8 mouse cellular contexts compared by ENCODE assay signal in genomic region chr12:76196709-76197054, GRCm38 (mm10). TPM values are rescaled to one million over a fixed set of nuclear protein-coding genes. Genes with fewer than 3 reads are reported as not detected.
A peak's percentile ranks its signal among the peaks of the same experiment; 100 is the strongest.
DNase-seq lines count a peak whose midpoint lies in the region; ATAC-seq and TF ChIP-seq lines count a peak whose summit lies in the region.

No protein-coding gene starts in this region.

- H3ac ChIP-seq in myocyte (ENCODE audit: control insufficient read depth, insufficient read length): no peak overlapping the region

- no peak overlapping the region for H3K27ac ChIP-seq in heart, embryonic 12.5 days (ENCODE audit: poor library complexity, severe bottlenecking)
- no peak overlapping the region; the same call in 1 of the 2 replicates for H3K27ac ChIP-seq in kidney, embryonic 16.5 days (ENCODE audit: low read length)

- no peaks in the 10 kb centered on the region for H3K4me1 ChIP-seq in heart, embryonic 12.5 days (replicated peaks)
- peaks cover 8% of the 10 kb centered on the region; the same call in 1 of the 2 replicates for H3K4me1 ChIP-seq in kidney, embryonic 16.5 days (ENCODE audit: insufficient read depth, low read length)

- peak; percentile 77 to 79 for DNase-seq in B cell, adult 2 months
- peak; percentile 93 for DNase-seq in brain, embryonic 14.5 days (ENCODE audit: low read depth)
- peak; percentile 58 for DNase-seq in liver
- DNase-seq in splenic B cell, adult 2 months (ENCODE audit: low read depth, low spot score): peak; percentile 82

- H3K4me3 ChIP-seq in heart, embryonic 12.5 days: peak overlapping the region; percentile 41
- peak overlapping the region; percentile 46 for H3K4me3 ChIP-seq in kidney, embryonic 16.5 days (ENCODE audit: low read length)
- peak overlapping the region; percentile 5 for H3K4me3 ChIP-seq in myocyte

- no peaks in the 10 kb centered on the region for H3K79me2 ChIP-seq in myocyte (ENCODE audit: control insufficient read depth, insufficient read depth)

- peak; percentile 87 for ATAC-seq in erythroblast, adult 5-6 weeks (replicated peaks; ENCODE audit: low FRiP score, poor library complexity, severe bottlenecking)
- peak; percentile 46 for ATAC-seq in heart, embryonic 12.5 days (ENCODE audit: insufficient number of reproducible peaks, low FRiP score)
- peak; percentile 59 for ATAC-seq in kidney, embryonic 16.5 days (ENCODE audit: low FRiP score, low TSS enrichment)

- H3K36me3 ChIP-seq in heart, embryonic 12.5 days: no peaks in the 10 kb centered on the region
- no peaks in the 10 kb centered on the region for H3K36me3 ChIP-seq in kidney, embryonic 16.5 days (ENCODE audit: insufficient read depth, low read length)
- H3K36me3 ChIP-seq in myocyte (ENCODE audit: control insufficient read depth, insufficient read depth): no peaks in the 10 kb centered on the region
- no peaks in the 10 kb centered on the region for H3K36me3 ChIP-seq in splenic B cell, adult 2 months (ENCODE audit: control insufficient read depth, insufficient read depth, low read length, poor library complexity, severe bottlenecking)

- H3K27me3 ChIP-seq in heart, embryonic 12.5 days (replicated peaks): peaks cover 5% of the 10 kb centered on the region; the same call in 1 of the 2 replicates
- H3K27me3 ChIP-seq in kidney, embryonic 16.5 days (ENCODE audit: insufficient read depth, low read length): no peaks in the 10 kb centered on the region
- no peaks in the 10 kb centered on the region for H3K27me3 ChIP-seq in myocyte (ENCODE audit: control insufficient read depth, insufficient read depth, insufficient read length)
- no peaks in the 10 kb centered on the region for H3K27me3 ChIP-seq in splenic B cell, adult 2 months (ENCODE audit: control insufficient read depth, insufficient read depth, low read length, poor library complexity, severe bottlenecking)

- 10% methylated on average over 6 of the region's 6 CpGs for WGBS in heart, embryonic 12.5 days
- WGBS in kidney, embryonic 16.5 days: 6% methylated on average over 6 of the region's 6 CpGs

- H3K9ac ChIP-seq in heart, embryonic 12.5 days: peak overlapping the region; percentile 54; the same call in 1 of the 2 replicates
- H3K9ac ChIP-seq in kidney, embryonic 16.5 days (replicated peaks; ENCODE audit: low read length): peak overlapping the region; percentile 59

- no peak for TF ChIP-seq POLR2A in brain, embryonic 14.5 days (IDR thresholded peaks at IDR 0.05; ENCODE audit: borderline replicate concordance, extremely low read depth, insufficient read depth, insufficient read length, poor library complexity, severe bottlenecking)
- TF ChIP-seq POLR2A in myocyte (IDR thresholded peaks at IDR 0.05; ENCODE audit: insufficient read length, low read depth): no peak

- H3K9me3 ChIP-seq in heart, embryonic 12.5 days (replicated peaks): no peaks in the 10 kb centered on the region
- no peaks in the 10 kb centered on the region for H3K9me3 ChIP-seq in kidney, embryonic 16.5 days (ENCODE audit: low read length)

- peak overlapping the region; percentile 90 for H3K4me2 ChIP-seq in heart, embryonic 12.5 days
- peak overlapping the region; percentile 96 for H3K4me2 ChIP-seq in kidney, embryonic 16.5 days (replicated peaks; ENCODE audit: low read depth, low read length)
- peak overlapping the region; percentile 100 for H3K4me2 ChIP-seq in myocyte (ENCODE audit: low read depth)

- TF ChIP-seq CTCF in brain, embryonic 14.5 days (IDR thresholded peaks at IDR 0.05; ENCODE audit: borderline replicate concordance, extremely low read depth, insufficient read depth, insufficient read length): peak; percentile 87

TF ChIP-seq in myocyte, 11 proteins besides CTCF, POLR2A, EP300 and RAD21:
- TF ChIP-seq MYOG (IDR thresholded peaks at IDR 0.05; ENCODE audit: control insufficient read depth in 1 of 3, insufficient read depth in 1 of 3, insufficient read length in 2 of 3, low read depth in 2 of 3): no peak
- no peak for TF ChIP-seq POLR2AphosphoS2 (IDR thresholded peaks at IDR 0.05; ENCODE audit: insufficient read length, low read depth)
- no peak for TF ChIP-seq REST (IDR thresholded peaks at IDR 0.05; ENCODE audit: insufficient read depth, insufficient read length)
- TF ChIP-seq TCF3 (IDR thresholded peaks at IDR 0.05; ENCODE audit: insufficient read length, low read depth): no peak
- TF ChIP-seq MYOD1 (IDR thresholded peaks at IDR 0.05; ENCODE audit: control insufficient read depth in 1 of 3, insufficient read length in 2 of 3, low read depth in 2 of 3): no peak
- no peak for TF ChIP-seq CEBPB (IDR thresholded peaks at IDR 0.05; ENCODE audit: insufficient read depth, poor library complexity, severe bottlenecking)
- no peak for TF ChIP-seq MAX (IDR thresholded peaks at IDR 0.05; ENCODE audit: low read depth)
- no peak for TF ChIP-seq E2F4 (IDR thresholded peaks at IDR 0.05; ENCODE audit: insufficient read depth)
- no peak for TF ChIP-seq TCF12 (IDR thresholded peaks at IDR 0.05; ENCODE audit: insufficient read depth, poor library complexity, severe bottlenecking)
- TF ChIP-seq SRF (IDR thresholded peaks at IDR 0.05; ENCODE audit: control insufficient read depth, insufficient read length, low read depth): no peak
- no peak for TF ChIP-seq USF1 (IDR thresholded peaks at IDR 0.05; ENCODE audit: low read depth)

RNA-seq across cellular contexts. Expression of gene Esr2, which starts 19.6 kb away (rescaled TPM):
- polyA plus RNA-seq in brain, embryonic 14.5 days (2012; rRNA removed): 0.27 and 0.28 TPM in 2 replicates
- not detected in 2 replicates for total RNA-seq in erythroblast, adult 5-6 weeks (2015; ENCODE audit: low replicate concordance)
- total RNA-seq in erythroblast, adult 5-6 weeks (2017; ENCODE audit: low replicate concordance): not detected in 2 replicates
- 0.36 and 0.46 TPM in 2 replicates for polyA plus RNA-seq in heart, embryonic 12.5 days (2016; fragmentation: Nextera tagmentation; extraction: Ambion mirVana)
- polyA plus RNA-seq in kidney, embryonic 16.5 days (2015; fragmentation: Nextera tagmentation; extraction: Ambion mirVana): 0.51 and 0.63 TPM in 2 replicates
- polyA plus RNA-seq in myocyte (2012; fragmentation: generic; extraction: Trizol): 0.02 TPM

RNA-seq across cellular contexts. Expression of gene Tex21, which starts 49.9 kb away (rescaled TPM):
- polyA plus RNA-seq in brain, embryonic 14.5 days (2012; rRNA removed): 0.04 TPM in 1 of 2 replicates, not detected in the other
- not detected in 2 replicates for total RNA-seq in erythroblast, adult 5-6 weeks (2015; ENCODE audit: low replicate concordance)
- total RNA-seq in erythroblast, adult 5-6 weeks (2017; ENCODE audit: low replicate concordance): 2.0 TPM in 1 of 2 replicates, not detected in the other
- 0.15 and 0.23 TPM in 2 replicates for polyA plus RNA-seq in heart, embryonic 12.5 days (2016; fragmentation: Nextera tagmentation; extraction: Ambion mirVana)
- polyA plus RNA-seq in kidney, embryonic 16.5 days (2015; fragmentation: Nextera tagmentation; extraction: Ambion mirVana): 0.10 TPM in 1 of 2 replicates, not detected in the other
- polyA plus RNA-seq in myocyte (2012; fragmentation: generic; extraction: Trizol): not detected

RNA-seq across cellular contexts. Expression of gene Mthfd1, which starts 58.4 kb away (rescaled TPM):
- polyA plus RNA-seq in brain, embryonic 14.5 days (2012; rRNA removed): 27.9 and 30.9 TPM in 2 replicates
- total RNA-seq in erythroblast, adult 5-6 weeks (2015; ENCODE audit: low replicate concordance): 16.9 and 46.1 TPM in 2 replicates
- total RNA-seq in erythroblast, adult 5-6 weeks (2017; ENCODE audit: low replicate concordance): 37.9 and 42.3 TPM in 2 replicates
- 48.0 and 48.6 TPM in 2 replicates for polyA plus RNA-seq in heart, embryonic 12.5 days (2016; fragmentation: Nextera tagmentation; extraction: Ambion mirVana)
- polyA plus RNA-seq in kidney, embryonic 16.5 days (2015; fragmentation: Nextera tagmentation; extraction: Ambion mirVana): 119 and 127 TPM in 2 replicates
- 31.8 TPM for polyA plus RNA-seq in myocyte (2012; fragmentation: generic; extraction: Trizol)
